Mouse (Mus musculus) testis, adult 2 months (tissue): ENCODE data around the gene Sipa1l1. TPM values are rescaled to one million over a fixed set of nuclear protein-coding genes. Genes with fewer than 3 reads are reported as not detected.

Experiments
- H3K27ac ChIP-seq: fragments of 200-500 bp; 2 replicates; pipeline ENCODE4 v1.5.1; 2012; ENCODE audit warnings: low read depth, low read length; ENCODE audit not compliant: control insufficient read depth, insufficient read depth
- H3K27me3 ChIP-seq: fragments of 200-500 bp; 2 replicates; pipeline ENCODE4 v1.6.1; 2012; ENCODE audit warnings: mild to moderate bottlenecking, low read length, moderate library complexity; ENCODE audit not compliant: control insufficient read depth, insufficient read depth
- H3K36me3 ChIP-seq: fragments of 200-500 bp; 2 replicates; pipeline ENCODE4 v1.6.1; 2012; ENCODE audit warnings: mild to moderate bottlenecking, low read length; ENCODE audit not compliant: control insufficient read depth, insufficient read depth
- H3K4me1 ChIP-seq: fragments of 200-500 bp; 2 replicates; pipeline ENCODE4 v1.6.1; 2012; ENCODE audit warnings: low read length; ENCODE audit not compliant: control insufficient read depth, insufficient read depth
- H3K4me3 ChIP-seq: fragments of 200-500 bp; 2 replicates; pipeline ENCODE4 v1.5.1; 2012; ENCODE audit warnings: low read depth, mild to moderate bottlenecking, low read length, moderate library complexity, mixed read lengths; ENCODE audit not compliant: control insufficient read depth
- CTCF ChIP-seq: fragments of 200-500 bp; IDR thresholded peaks from 2 replicates; pipeline ENCODE4 v1.5.1; 2012; ENCODE audit warnings: low read depth, mild to moderate bottlenecking, inconsistent platforms, low read length, moderate library complexity; ENCODE audit not compliant: control insufficient read depth, insufficient read depth, insufficient replicate concordance
- POLR2A ChIP-seq: fragments of 200-500 bp; IDR thresholded peaks from 2 replicates; pipeline ENCODE4 v1.6.1; 2012; ENCODE audit warnings: low read depth, mild to moderate bottlenecking, inconsistent platforms, low read length, moderate library complexity; ENCODE audit not compliant: control insufficient read depth
- polyA plus RNA-seq: library from polyadenylated mRNA; depleted of rRNA; stranded (reverse); fragments of >200 nt; gene quantifications from 2 replicates; pipeline ENCODE4 v1.2.3, GENCODE M21; 2012

Sipa1l1 gene
- polyA plus RNA-seq, 1 experiment: 19.5 TPM

- Histone ChIP-seq H3K27ac (no peak overlapping the region), H3K4me3 (no peak overlapping the region), H3K4me1 (no peaks in the 10 kb centered on the region), H3K36me3 (no peaks in the 10 kb centered on the region), H3K27me3 (no peaks in the 10 kb centered on the region)
- TF ChIP-seq CTCF (no peak), POLR2A (no peak)
Observed at GRCm38 (mm10) chr12:82498701-82499100, 329.6 kb downstream of the Sipa1l1 start.

DNA sequence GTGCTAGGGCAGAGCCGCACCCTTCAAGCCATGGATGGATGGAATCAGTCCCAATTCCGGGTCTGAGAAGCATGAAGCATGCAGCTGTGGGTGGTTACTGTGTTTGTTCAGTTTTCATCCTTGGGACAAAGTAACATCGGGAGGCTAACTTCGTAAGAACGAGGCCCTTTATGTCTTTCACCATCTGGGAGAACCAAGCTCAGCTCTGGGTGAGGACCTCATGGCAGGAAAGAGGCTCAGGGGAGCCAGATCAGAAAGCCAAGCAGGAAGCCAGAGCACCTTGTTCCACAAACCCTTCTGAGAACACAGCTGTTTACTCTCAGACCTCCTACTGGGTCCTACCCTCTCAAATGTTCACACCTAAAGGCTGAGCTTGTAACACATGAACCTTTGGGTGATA is 330.6 kb downstream of the Sipa1l1 start:
- no peaks in the 10 kb centered on the region for H3K36me3 ChIP-seq
- H3K4me1 ChIP-seq: no peaks in the 10 kb centered on the region
- no peak overlapping the region for H3K4me3 ChIP-seq
- no peak overlapping the region for H3K27ac ChIP-seq
- TF ChIP-seq POLR2A (no peak), CTCF (no peak)
- no peaks in the 10 kb centered on the region for H3K27me3 ChIP-seq
